9 mouse cellular contexts compared by ENCODE assay signal in genomic region chr4:57279229-57279628, GRCm38 (mm10). TPM values are rescaled to one million over a fixed set of nuclear protein-coding genes. Genes with fewer than 3 reads are reported as not detected.
A peak's percentile ranks its signal among the peaks of the same experiment; 100 is the strongest.
DNase-seq lines count a peak whose midpoint lies in the region.
"Had no signal": no experiment of that assay in that cellular context is flagged by ENCODE, and none has a peak within 500 bp of the region (broad histone marks: within the 10 kb centered on the region; RNA-seq: fewer than 3 reads in every experiment).

No protein-coding gene starts in this region.

- DNase-seq in adrenal gland, adult (ENCODE audit: inconsistent age in 2 of 2, low spot score in 1 of 2): peak; percentile 39 to 78
- no peak for DNase-seq in adrenal gland, adult 8-10 months
- peak; percentile 34 for DNase-seq in 3134 (ENCODE audit: extremely low read depth, insufficient read length, low spot score)
- peak; percentile 53 for DNase-seq in heart, postnatal 4 days
- DNase-seq in lung, adult 18-20 months: peak; percentile 62 to 74
- DNase-seq in frontal cortex, postnatal 25 days (ENCODE audit: low spot score in 2 of 2): no peak
- DNase-seq in testis, postnatal 10 days (ENCODE audit: low spot score): no peak
- DNase-seq in embryo, embryonic 10.5 days (ENCODE audit: low spot score): no peak
- DNase-seq: gastrocnemius, postnatal 25 days had no signal

RNA-seq across cellular contexts. Expression of gene Ptpn3, which starts 22.4 kb away (rescaled TPM):
- total RNA-seq in adrenal gland, adult 8-10 months (2022): 10 to 100 TPM; 31.1 to 57.6 (median 40.2) TPM
- 10 to 100 TPM; 12.9 to 14.5 TPM for total RNA-seq in heart, postnatal 4 days (2021)

Comparison
In these comparisons a context has a peak if more than half of its experiments do, and no peak if none do; other contexts are left out.
1. DNase-seq: peak in adrenal gland, adult (2 of 2), 3134 (single experiment), heart, postnatal 4 days (single experiment) and lung, adult 18-20 months (2 of 2); none in adrenal gland, adult 8-10 months (single experiment), frontal cortex, postnatal 25 days (0 of 2), testis, postnatal 10 days (single experiment) and embryo, embryonic 10.5 days (single experiment).